Mouse (Mus musculus): ENCODE results near the gene Tfap2b.

Gene Tfap2b

GRCm38 (mm10) chr1:19208641-19209358 lies at the start of gene Tfap2b:
Gene Tfap2b, plus strand, starts transcription at chr1:19208914.
- no peak for DNase-seq (ENCODE audit: low spot score)

DNA sequence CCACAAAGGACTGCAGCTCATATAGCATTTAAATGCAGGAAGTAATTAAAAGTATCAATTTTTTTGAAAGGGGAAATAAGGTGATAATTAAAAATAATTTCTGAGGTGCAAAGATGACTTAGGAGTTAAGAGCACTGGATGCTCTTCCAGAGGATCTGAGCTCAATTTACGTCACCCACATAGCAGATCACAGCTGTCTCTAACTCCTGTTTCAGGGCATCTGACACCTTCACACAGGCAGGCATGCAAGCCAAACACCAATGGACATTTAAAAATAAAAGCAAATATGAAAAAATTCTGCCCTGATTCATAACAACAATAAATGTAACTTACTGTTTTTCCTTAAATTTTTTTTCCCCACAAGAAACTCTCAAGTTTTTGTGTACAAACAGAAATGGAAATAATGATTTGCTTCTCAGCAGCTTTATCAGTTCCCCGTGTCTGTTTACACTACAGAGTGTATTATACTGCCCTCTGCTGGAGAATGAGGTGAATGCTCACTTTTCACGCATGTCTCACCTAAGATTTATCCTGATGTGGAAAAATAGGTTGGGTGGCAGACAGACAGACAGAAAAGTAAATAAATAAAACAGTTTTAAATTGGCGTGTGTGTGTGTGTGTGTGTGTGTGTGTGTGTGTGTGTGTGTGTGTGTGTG lies 29.8 kb upstream of the Tfap2b start:
- peak; percentile 3 for DNase-seq (ENCODE audit: low spot score)

GRCm38 (mm10) chr1:19205649-19206048 lies 3.1 kb upstream of the Tfap2b start:
- DNase-seq (ENCODE audit: low spot score) = peak; percentile 14

DNA sequence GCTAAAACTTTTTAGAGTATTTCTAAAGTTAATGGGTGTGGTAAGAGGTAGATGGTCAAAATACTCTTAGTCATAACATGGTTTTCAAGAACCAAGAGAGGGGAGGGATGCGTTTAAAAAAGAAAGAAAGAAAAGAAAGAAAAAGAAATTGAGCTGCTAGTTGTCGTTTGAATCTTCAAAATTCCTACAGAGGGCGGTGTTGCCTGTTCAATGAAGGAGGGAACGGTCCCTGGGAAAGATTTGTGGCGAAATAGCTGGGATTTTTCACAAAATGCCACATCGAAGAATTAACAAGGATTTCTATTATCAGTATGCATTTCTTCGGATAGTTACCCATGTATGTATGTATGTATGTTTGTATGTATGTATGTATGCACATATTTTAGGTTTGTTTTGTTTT lies 2.5 kb upstream of the Tfap2b start:
- DNase-seq (ENCODE audit: low spot score) = no peak

DNA sequence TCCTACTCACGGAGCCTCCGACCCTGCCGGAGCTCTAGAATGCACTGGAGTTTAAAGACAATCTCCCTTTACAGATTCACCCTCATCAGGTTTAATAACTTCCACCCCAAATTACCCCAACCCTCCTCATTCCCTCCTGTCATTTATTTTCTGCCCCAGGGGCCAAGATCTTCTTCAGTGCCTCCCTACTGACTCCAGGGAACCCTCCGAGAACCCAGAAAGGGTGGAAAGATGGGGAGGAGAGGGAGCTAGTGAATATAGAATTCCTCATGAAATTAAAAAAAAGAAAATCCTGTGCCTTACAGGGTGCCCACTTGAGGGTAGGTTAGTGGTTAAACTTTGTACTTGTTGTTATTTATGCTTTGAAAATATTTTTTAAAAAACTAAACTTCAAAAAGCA lies 1.1 kb upstream of the Tfap2b start:
- no peak for DNase-seq (ENCODE audit: low spot score)

DNA sequence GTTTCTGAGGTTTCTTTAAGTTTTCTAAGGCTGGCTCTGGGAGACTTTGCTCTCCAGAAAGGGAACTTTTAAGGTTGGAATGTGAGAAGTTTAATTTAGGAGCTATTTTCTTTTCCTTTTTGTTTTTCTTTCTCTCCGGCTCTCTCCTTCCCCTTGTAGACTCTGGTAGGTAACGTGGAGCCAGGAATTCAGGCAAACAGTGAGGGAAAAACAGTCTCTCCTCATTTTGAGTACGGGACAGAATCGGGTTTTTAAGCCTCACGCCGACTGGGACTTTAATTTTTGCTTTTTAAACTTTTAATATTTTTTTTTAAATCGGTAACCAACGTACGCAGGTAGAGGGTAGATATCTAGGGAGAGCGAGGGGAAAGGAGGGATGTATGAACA lies 638 bp downstream of the Tfap2b start:
- no peak for DNase-seq (ENCODE audit: low spot score)

DNA sequence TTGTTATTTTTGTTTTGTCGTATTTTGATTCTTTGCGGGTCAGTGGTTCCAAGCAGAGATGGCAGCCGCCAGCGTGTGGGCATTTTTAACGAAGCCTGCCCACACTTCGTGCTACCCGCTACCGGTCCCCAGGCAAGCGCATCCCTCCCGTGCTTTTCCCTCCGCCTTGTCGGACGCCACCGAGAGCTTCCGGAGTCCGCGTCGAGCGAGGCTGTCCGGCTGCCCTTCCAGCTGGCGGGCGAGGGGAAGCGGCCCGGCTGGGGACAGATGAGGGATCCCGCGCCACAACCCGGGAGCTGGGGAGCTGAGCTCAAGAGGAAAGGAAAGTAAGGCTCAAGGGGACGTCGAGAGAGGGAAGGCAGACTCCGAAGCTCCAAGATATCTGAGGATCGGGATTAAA lies 1.1 kb downstream of the Tfap2b start:
- no peak for DNase-seq (ENCODE audit: low spot score)

GRCm38 (mm10) chr1:19210215-19211032 lies 1.7 kb downstream of the Tfap2b start:
- no peak for DNase-seq (ENCODE audit: low spot score)

- no peak for DNase-seq (ENCODE audit: low spot score)
Observed at GRCm38 (mm10) chr1:19211033-19211405, 2.3 kb downstream of the Tfap2b start.

DNA sequence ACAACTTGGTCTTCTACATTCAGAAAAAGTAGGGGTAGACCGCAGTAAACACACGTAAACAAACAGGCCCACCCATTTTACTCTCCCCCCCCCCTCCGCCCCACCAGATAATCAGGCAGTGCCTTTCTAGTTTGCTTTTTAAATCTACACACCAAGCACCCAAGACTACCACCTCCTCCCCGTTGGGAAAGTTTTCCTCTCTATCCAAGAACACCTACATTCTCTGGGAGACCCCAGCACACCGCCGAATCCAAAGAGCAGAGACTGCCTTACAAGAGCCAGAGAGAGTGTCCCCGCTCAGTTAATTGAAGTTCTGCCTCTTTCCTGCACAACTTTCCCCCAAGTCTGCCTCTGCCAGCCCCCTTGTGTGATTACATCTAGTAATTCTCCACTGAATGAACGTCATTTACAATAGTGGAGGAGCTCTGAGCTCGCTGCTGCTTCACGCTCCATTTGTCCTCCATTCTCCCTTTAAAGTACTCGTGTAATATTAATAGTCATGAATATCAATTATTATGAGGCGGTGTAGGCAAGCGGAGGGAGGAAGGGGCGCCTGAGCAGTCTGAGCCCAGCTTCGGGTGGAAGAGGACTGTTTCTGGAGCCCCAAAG lies 2.9 kb downstream of the Tfap2b start:
- DNase-seq (ENCODE audit: low spot score) = no peak

- no peak for DNase-seq (ENCODE audit: low spot score)
Observed at GRCm38 (mm10) chr1:19212691-19213090, 4.0 kb downstream of the Tfap2b start.

DNA sequence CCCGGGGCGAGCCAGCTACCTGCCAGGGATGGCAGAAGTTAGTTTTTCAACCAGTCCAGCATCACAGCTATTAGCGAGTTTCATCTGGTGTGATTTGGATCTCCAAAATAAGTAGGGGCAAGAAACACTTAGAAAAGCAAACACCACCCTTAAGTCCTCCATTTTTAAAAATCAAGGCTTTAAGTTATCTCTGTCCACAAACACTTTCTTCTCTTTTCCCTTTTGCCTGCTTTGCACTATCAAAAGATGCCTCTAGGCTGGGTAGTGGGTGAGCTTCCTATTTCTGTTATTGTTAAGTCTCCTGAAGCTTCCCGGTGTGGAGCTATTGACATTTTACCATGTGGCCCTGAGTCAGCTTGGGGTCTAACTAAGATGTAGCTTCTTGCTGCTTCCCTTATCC lies 4.5 kb downstream of the Tfap2b start:
- no peak for DNase-seq (ENCODE audit: low spot score)

- DNase-seq (ENCODE audit: low spot score) = no peak
Observed at GRCm38 (mm10) chr1:19213851-19214395, 5.2 kb downstream of the Tfap2b start.

GRCm38 (mm10) chr1:19217391-19217790 lies 8.7 kb downstream of the Tfap2b start:
- no peak for DNase-seq (ENCODE audit: low spot score)

- DNase-seq (ENCODE audit: low spot score) = no peak
Observed at GRCm38 (mm10) chr1:19218221-19218620, 9.5 kb downstream of the Tfap2b start.

GRCm38 (mm10) chr1:19219381-19219780 lies 10.7 kb downstream of the Tfap2b start:
- no peak for DNase-seq (ENCODE audit: low spot score)

GRCm38 (mm10) chr1:19220564-19220963 lies 11.8 kb downstream of the Tfap2b start:
- no peak for DNase-seq (ENCODE audit: low spot score)

DNA sequence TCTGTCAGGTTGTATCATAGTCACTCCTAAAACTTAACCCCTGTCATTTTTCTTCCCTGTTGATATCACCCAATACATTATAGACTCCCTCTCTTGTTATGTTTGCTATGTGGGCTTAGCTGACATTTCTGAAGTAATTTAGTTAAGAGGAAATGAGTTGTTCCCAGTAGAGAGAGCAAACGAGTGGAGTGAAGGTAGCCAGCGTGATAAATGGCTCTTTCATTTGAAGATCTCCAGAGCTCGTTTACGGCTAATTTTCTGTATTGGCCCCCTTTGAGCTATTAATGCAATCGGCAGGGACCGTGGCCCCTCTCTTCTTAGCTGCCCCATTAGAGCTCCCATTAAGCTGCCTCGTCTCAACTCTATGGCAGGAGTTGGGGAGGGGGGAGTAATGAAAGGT lies 12.9 kb downstream of the Tfap2b start:
- DNase-seq (ENCODE audit: low spot score) = no peak

- DNase-seq (ENCODE audit: low spot score) = no peak
Observed at GRCm38 (mm10) chr1:19226699-19227098, 18.0 kb downstream of the Tfap2b start.

DNA sequence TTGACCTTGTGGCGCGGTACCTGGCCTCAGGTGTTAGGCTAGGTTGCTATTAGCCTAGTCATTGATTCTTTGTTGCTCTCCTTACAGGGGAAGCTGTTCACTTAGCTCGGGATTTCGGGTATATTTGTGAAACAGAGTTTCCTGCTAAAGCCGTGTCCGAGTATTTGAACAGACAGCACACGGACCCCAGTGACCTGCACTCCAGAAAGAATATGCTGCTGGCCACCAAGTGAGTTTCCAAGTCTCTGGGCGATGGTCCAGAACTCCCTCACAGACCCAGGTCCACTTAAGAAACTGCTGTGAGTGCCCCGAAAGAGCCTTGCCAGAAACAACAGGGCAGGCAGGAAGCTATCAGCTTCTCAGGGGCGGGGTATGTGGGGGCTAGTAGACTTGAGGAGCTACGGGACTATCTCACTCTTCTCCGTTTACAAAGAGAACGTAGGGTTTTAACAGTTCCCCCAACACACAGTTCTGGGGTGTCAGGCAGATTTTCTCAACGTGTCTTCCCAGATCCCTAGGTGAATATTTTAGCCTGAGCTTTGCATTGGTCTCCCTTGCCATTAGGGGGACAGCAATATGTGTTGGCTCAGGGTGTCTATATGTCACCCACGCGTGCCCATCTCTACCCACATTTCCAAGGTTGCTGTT lies 22.3 kb downstream of the Tfap2b start:
- DNase-seq (ENCODE audit: low spot score) = no peak

DNA sequence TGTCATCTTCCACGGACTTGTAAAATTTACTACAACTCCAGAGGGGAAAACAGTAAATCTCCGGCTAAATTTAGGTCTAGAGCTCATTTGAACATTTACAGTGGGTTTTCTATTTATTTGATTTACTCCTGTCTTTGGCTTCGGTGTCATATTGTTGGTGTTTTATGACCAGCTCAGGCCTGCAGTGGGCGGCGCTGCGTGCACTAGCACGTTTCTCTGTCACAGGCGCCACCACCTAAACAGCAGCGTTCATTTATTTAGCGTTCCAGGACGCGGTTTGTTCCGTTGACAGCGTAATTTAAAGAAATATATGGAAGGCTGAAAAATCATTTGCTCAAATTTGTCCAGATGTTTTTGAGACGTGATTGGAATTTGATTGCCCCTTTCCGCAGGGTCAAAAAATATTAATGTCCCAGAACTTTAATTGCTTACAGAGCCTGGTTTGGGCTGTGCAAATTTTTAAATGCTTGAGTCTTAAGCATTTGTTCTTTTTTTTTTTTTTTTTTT lies 22.9 kb downstream of the Tfap2b start:
- DNase-seq (ENCODE audit: low spot score) = no peak

- no peak for DNase-seq (ENCODE audit: low spot score)
Observed at GRCm38 (mm10) chr1:19232743-19233142, 24.0 kb downstream of the Tfap2b start.

Measured in c-Kit-positive CD71-positive TER-119-positive erythroid progenitor cells, embryonic 14.5 days (primary cell).